11 mouse cellular contexts compared by ENCODE assay signal in the genomic region with DNA sequence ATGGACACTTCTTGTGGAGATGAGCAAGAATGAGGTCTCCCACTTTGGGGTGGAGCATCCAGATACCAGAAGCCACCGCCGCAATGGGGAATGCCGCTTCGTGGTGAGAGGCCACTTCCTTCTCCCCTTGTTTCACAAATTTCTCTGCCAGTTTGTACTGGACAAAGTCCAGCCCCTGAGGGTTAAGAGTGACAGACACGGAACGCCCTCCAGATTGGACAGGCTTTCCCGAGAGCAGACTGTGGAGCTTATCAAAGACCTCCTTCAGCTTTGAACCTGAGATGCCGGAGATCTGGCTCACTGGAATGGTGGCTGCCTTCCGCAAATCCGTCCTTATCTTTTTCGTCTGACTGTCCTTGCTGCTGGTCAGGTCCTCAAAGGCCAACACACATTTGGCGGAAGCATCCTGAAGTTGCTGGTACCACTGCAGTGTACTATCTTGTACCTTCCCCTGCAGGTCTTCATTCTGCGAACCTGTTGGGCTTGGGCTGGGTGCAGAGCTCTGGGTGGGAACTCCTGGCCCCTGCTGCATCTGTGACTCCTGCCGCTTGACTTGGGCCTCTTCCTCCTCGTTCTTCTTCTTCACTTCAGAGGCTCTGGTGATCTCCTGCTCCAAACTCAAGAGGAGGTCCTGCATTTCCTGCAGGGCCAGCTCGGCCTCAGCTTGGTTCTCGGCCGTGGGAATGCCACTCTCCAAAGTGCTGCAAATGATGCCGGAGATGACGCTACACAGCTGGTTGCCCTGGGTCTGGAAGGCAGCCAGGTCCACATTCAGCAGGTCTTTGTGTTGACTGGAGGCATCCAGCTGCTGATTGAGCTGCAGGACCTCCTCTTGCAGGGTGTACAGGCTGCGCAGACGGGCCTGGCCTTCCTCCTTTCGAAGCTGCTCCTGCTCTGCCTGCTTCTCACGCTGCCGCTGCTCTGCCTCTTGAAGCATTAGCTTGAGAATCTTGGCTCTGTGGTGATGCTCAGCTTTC. TPM values are rescaled to one million over a fixed set of nuclear protein-coding genes. Genes with fewer than 3 reads are reported as not detected.
DNase-seq lines count a peak whose midpoint lies in the region; ATAC-seq and TF ChIP-seq lines count a peak whose summit lies in the region.
"Had no signal": no experiment of that assay in that cellular context is flagged by ENCODE, and none has a peak within 500 bp of the region (broad histone marks: within the 10 kb centered on the region; RNA-seq: fewer than 3 reads in every experiment).

No protein-coding gene starts in this region.

- no peaks in the 10 kb centered on the region for H3K36me3 ChIP-seq in E14TG2a.4 (ENCODE audit: insufficient read depth, low read length)
- no peaks in the 10 kb centered on the region for H3K36me3 ChIP-seq in liver, embryonic 11.5 days (ENCODE audit: control insufficient read depth, insufficient read depth, low read length)
- H3K36me3 ChIP-seq: neural tube, embryonic 12.5 days had no signal

- H3K4me1 ChIP-seq in E14TG2a.4 (replicated peaks; ENCODE audit: low read depth, low read length) = peaks cover 14% of the 10 kb centered on the region
- no peaks in the 10 kb centered on the region for H3K4me1 ChIP-seq in liver, embryonic 11.5 days (replicated peaks; ENCODE audit: control insufficient read depth, insufficient read depth, low read length)
- H3K4me1 ChIP-seq: neural tube, embryonic 12.5 days had no signal

- peak overlapping the region; percentile 27; the same call in 1 of the 2 replicates for H3K4me2 ChIP-seq in liver, embryonic 11.5 days
- H3K4me2 ChIP-seq: neural tube, embryonic 12.5 days had no signal

- 64% methylated on average over 25 of the region's 25 CpGs for WGBS in liver, embryonic 11.5 days

- ATAC-seq in liver, embryonic 11.5 days (replicated peaks; ENCODE audit: low FRiP score) = no peak

- TF ChIP-seq CTCF in E14TG2a.4 (conservative IDR thresholded peaks at IDR 0.05; ENCODE audit: low read length) = no peak

- DNase-seq in gastrocnemius, postnatal 10 days = peak; percentile 11
- no peak for DNase-seq in gastrocnemius, postnatal 25 days
- DNase-seq in liver, embryonic 11.5 days (ENCODE audit: low spot score) = no peak
- peak; percentile 10 to 40 for DNase-seq in monocyte, adult 2 months (ENCODE audit: low read depth in 1 of 2, low spot score in 2 of 2)
- no peak for DNase-seq in layer of hippocampus, postnatal 25 days (ENCODE audit: extremely low spot score in 1 of 2, low spot score in 1 of 2)
- DNase-seq in right cerebral cortex, postnatal 25 days = no peak
- DNase-seq in spleen, adult 12 weeks (ENCODE audit: low spot score) = no peak
- DNase-seq: cerebellum, adult 8-10 months; kidney, postnatal 25 days had no signal

- peaks cover 19% of the 10 kb centered on the region for H3K27me3 ChIP-seq in E14TG2a.4 (ENCODE audit: insufficient read depth, low read length)
- no peaks in the 10 kb centered on the region for H3K27me3 ChIP-seq in liver, embryonic 11.5 days (replicated peaks; ENCODE audit: control insufficient read depth, insufficient read depth, low read length)
- H3K27me3 ChIP-seq: neural tube, embryonic 12.5 days had no signal

- 0 out of 2 replicates have a peak overlapping the region, but pooled peaks have one; percentile 17 for H3K4me3 ChIP-seq in E14TG2a.4 (replicated peaks; ENCODE audit: low read length)
- H3K4me3 ChIP-seq in liver, embryonic 11.5 days (ENCODE audit: low read depth, low read length) = no peak overlapping the region
- H3K4me3 ChIP-seq: neural tube, embryonic 12.5 days had no signal

- no peak overlapping the region for H3K9ac ChIP-seq in liver, embryonic 11.5 days (ENCODE audit: low read depth, low read length)
- H3K9ac ChIP-seq: neural tube, embryonic 12.5 days had no signal

- H3K9me3 ChIP-seq in E14TG2a.4 (ENCODE audit: low read length) = peaks cover 5% of the 10 kb centered on the region; the same call in 1 of the 2 replicates
- no peaks in the 10 kb centered on the region for H3K9me3 ChIP-seq in liver, embryonic 11.5 days (ENCODE audit: control insufficient read depth, low read length)
- H3K9me3 ChIP-seq: neural tube, embryonic 12.5 days had no signal

- no peak overlapping the region for H3K27ac ChIP-seq in liver, embryonic 11.5 days (ENCODE audit: low read depth, low read length)
- H3K27ac ChIP-seq: neural tube, embryonic 12.5 days had no signal

RNA-seq across cellular contexts. Expression of a gene that starts 43.6 kb away (rescaled TPM):
- total RNA-seq in gastrocnemius, postnatal 10 days (2021) = 100 to 1,000 TPM; 151 to 168 TPM
- 100 to 1,000 TPM; 181 to 223 TPM for total RNA-seq in gastrocnemius, postnatal 25 days (2021)
- polyA plus RNA-seq in liver, embryonic 11.5 days (2014; fragmentation: Nextera tagmentation; extraction: Ambion mirVana) = 33.5 and 35.7 TPM in 2 replicates
- 100 to 1,000 TPM; 120 to 125 TPM for total RNA-seq in layer of hippocampus, postnatal 25 days (2021)

Comparison
In these comparisons a context has a peak if more than half of its experiments do, and no peak if none do; other contexts are left out.
1. DNase-seq: peak in gastrocnemius, postnatal 10 days (single experiment) and monocyte, adult 2 months (2 of 2); none in gastrocnemius, postnatal 25 days (single experiment), liver, embryonic 11.5 days (single experiment), layer of hippocampus, postnatal 25 days (0 of 2), right cerebral cortex, postnatal 25 days (single experiment) and spleen, adult 12 weeks (single experiment).